8 mouse cellular contexts compared by ENCODE assay signal in genomic region chr11:95006038-95006437, GRCm38 (mm10). TPM values are rescaled to one million over a fixed set of nuclear protein-coding genes. Genes with fewer than 3 reads are reported as not detected.
A peak's percentile ranks its signal among the peaks of the same experiment; 100 is the strongest.
DNase-seq lines count a peak whose midpoint lies in the region; ATAC-seq lines count a peak whose summit lies in the region.

No protein-coding gene starts in this region.

- H3K4me1 ChIP-seq in neural tube, embryonic 11.5 days (ENCODE audit: control insufficient read depth, insufficient read depth, low read length): peaks cover 23% of the 10 kb centered on the region
- peaks cover 47% of the 10 kb centered on the region for H3K4me1 ChIP-seq in limb, embryonic 10.5 days
- peaks cover 42% of the 10 kb centered on the region for H3K4me1 ChIP-seq in neural tube, embryonic 15.5 days

- no peaks in the 10 kb centered on the region for H3K9me3 ChIP-seq in neural tube, embryonic 11.5 days (ENCODE audit: control insufficient read depth, low read length)
- no peaks in the 10 kb centered on the region for H3K9me3 ChIP-seq in limb, embryonic 10.5 days (replicated peaks)
- H3K9me3 ChIP-seq in neural tube, embryonic 15.5 days (replicated peaks): no peaks in the 10 kb centered on the region

- H3K27ac ChIP-seq in neural tube, embryonic 11.5 days (ENCODE audit: low read depth, low read length): peak overlapping the region; percentile 58; the same call in 1 of the 2 replicates
- H3K27ac ChIP-seq in limb, embryonic 10.5 days: peak overlapping the region; percentile 84
- peak overlapping the region; percentile 85 for H3K27ac ChIP-seq in neural tube, embryonic 15.5 days (replicated peaks)

- H3K4me2 ChIP-seq in neural tube, embryonic 11.5 days (ENCODE audit: low read depth): peak overlapping the region; percentile 78
- peak overlapping the region; percentile 80 for H3K4me2 ChIP-seq in neural tube, embryonic 15.5 days

- 43% methylated on average over 4 of the region's 4 CpGs for WGBS in neural tube, embryonic 11.5 days
- 46% methylated on average over 4 of the region's 4 CpGs for WGBS in limb, embryonic 10.5 days
- 43% methylated on average over 4 of the region's 4 CpGs for WGBS in neural tube, embryonic 15.5 days

- H3K4me3 ChIP-seq in neural tube, embryonic 11.5 days (ENCODE audit: low read depth, low read length): no peak overlapping the region; the same call in 1 of the 2 replicates
- peak overlapping the region; percentile 54 for H3K4me3 ChIP-seq in limb, embryonic 10.5 days
- peak overlapping the region; percentile 42 for H3K4me3 ChIP-seq in neural tube, embryonic 15.5 days (replicated peaks)

- peak overlapping the region; percentile 65 for H3K9ac ChIP-seq in neural tube, embryonic 11.5 days (ENCODE audit: low read length)
- peak overlapping the region; percentile 51; the same call in 1 of the 2 replicates for H3K9ac ChIP-seq in neural tube, embryonic 15.5 days (replicated peaks)

- intact Hi-C loops in gastrocnemius, postnatal 14 days (cut with DNase I; ENCODE audit: low total_unique reads): no loop called here
- intact Hi-C loops in left cerebral cortex, postnatal 4 days (cut with DNase I): no loop called here

- peaks cover 13% of the 10 kb centered on the region for H3K36me3 ChIP-seq in neural tube, embryonic 11.5 days (ENCODE audit: control insufficient read depth, insufficient read depth, low read length)
- peaks cover 49% of the 10 kb centered on the region for H3K36me3 ChIP-seq in limb, embryonic 10.5 days
- peaks cover 45% of the 10 kb centered on the region for H3K36me3 ChIP-seq in neural tube, embryonic 15.5 days

- ATAC-seq in neural tube, embryonic 11.5 days (ENCODE audit: insufficient read depth, low FRiP score, low TSS enrichment): no peak
- ATAC-seq in neural tube, embryonic 15.5 days (ENCODE audit: low FRiP score): no peak

- DNase-seq in gastrocnemius, postnatal 14 days: peak; percentile 7
- no peak for DNase-seq in gastrocnemius, postnatal 25 days
- no peak for DNase-seq in neural tube, embryonic 11.5 days (ENCODE audit: low spot score)
- DNase-seq in neural tube, embryonic 10.5 days (ENCODE audit: extremely low spot score, low spot score): no peak
- no peak for DNase-seq in limb, embryonic 10.5 days (ENCODE audit: low spot score)
- DNase-seq in spleen, postnatal 36 days (ENCODE audit: low spot score in 2 of 2): no peak
- no peak for DNase-seq in left cerebral cortex, postnatal 4 days

- H3K27me3 ChIP-seq in neural tube, embryonic 11.5 days (ENCODE audit: control insufficient read depth, insufficient read depth, low read length): no peaks in the 10 kb centered on the region
- no peaks in the 10 kb centered on the region for H3K27me3 ChIP-seq in limb, embryonic 10.5 days (ENCODE audit: low read depth, poor library complexity, severe bottlenecking)
- no peaks in the 10 kb centered on the region for H3K27me3 ChIP-seq in neural tube, embryonic 15.5 days (replicated peaks)

RNA-seq across cellular contexts. Expression of gene Samd14, which starts 3.6 kb away (rescaled TPM):
- total RNA-seq in gastrocnemius, postnatal 14 days (2021): 1 to 10 TPM; 1.7 to 2.2 TPM
- under 1 TPM; 0.61 to 0.80 TPM for total RNA-seq in gastrocnemius, postnatal 25 days (2021)
- 53.1 and 56.2 TPM in 2 replicates for polyA plus RNA-seq in neural tube, embryonic 11.5 days (2014; fragmentation: Nextera tagmentation; extraction: Ambion mirVana)
- polyA plus RNA-seq in limb, embryonic 10.5 days (2016; fragmentation: Nextera tagmentation; extraction: Ambion mirVana): 29.7 and 39.2 TPM in 2 replicates
- 139 and 167 TPM in 2 replicates for polyA plus RNA-seq in neural tube, embryonic 15.5 days (2015; fragmentation: Nextera tagmentation; extraction: Ambion mirVana)
- total RNA-seq in left cerebral cortex, postnatal 4 days (2021): 100 to 1,000 TPM; 173 to 176 TPM

RNA-seq across cellular contexts. Expression of gene Ppp1r9b, which starts 15.2 kb away (rescaled TPM):
- 10 to 100 TPM; 38.7 to 38.8 TPM for total RNA-seq in gastrocnemius, postnatal 14 days (2021)
- 10 to 100 TPM; 21.8 to 30.0 TPM for total RNA-seq in gastrocnemius, postnatal 25 days (2021)
- 15.3 and 17.0 TPM in 2 replicates for polyA plus RNA-seq in neural tube, embryonic 11.5 days (2014; fragmentation: Nextera tagmentation; extraction: Ambion mirVana)
- 9.9 and 10.8 TPM in 2 replicates for polyA plus RNA-seq in limb, embryonic 10.5 days (2016; fragmentation: Nextera tagmentation; extraction: Ambion mirVana)
- polyA plus RNA-seq in neural tube, embryonic 15.5 days (2015; fragmentation: Nextera tagmentation; extraction: Ambion mirVana): 18.8 TPM in 2 replicates
- 100 to 1,000 TPM; 273 to 276 TPM for total RNA-seq in left cerebral cortex, postnatal 4 days (2021)

RNA-seq across cellular contexts. Expression of gene Sgca, which starts 29.9 kb away (rescaled TPM):
- 100 to 1,000 TPM; 201 to 224 TPM for total RNA-seq in gastrocnemius, postnatal 14 days (2021)
- total RNA-seq in gastrocnemius, postnatal 25 days (2021): 100 to 1,000 TPM; 255 to 276 TPM
- polyA plus RNA-seq in neural tube, embryonic 11.5 days (2014; fragmentation: Nextera tagmentation; extraction: Ambion mirVana): 1.9 and 2.2 TPM in 2 replicates
- polyA plus RNA-seq in limb, embryonic 10.5 days (2016; fragmentation: Nextera tagmentation; extraction: Ambion mirVana): 0.23 TPM in 1 of 2 replicates, not detected in the other
- polyA plus RNA-seq in neural tube, embryonic 15.5 days (2015; fragmentation: Nextera tagmentation; extraction: Ambion mirVana): 0.77 and 1.4 TPM in 2 replicates
- total RNA-seq in left cerebral cortex, postnatal 4 days (2021): not detected

RNA-seq across cellular contexts. Expression of gene Pdk2, which starts 35.1 kb away (rescaled TPM):
- total RNA-seq in gastrocnemius, postnatal 14 days (2021): 100 to 1,000 TPM; 330 to 344 TPM
- total RNA-seq in gastrocnemius, postnatal 25 days (2021): 100 to 1,000 TPM; 351 to 396 TPM
- 16.2 and 17.9 TPM in 2 replicates for polyA plus RNA-seq in neural tube, embryonic 11.5 days (2014; fragmentation: Nextera tagmentation; extraction: Ambion mirVana)
- polyA plus RNA-seq in limb, embryonic 10.5 days (2016; fragmentation: Nextera tagmentation; extraction: Ambion mirVana): 9.8 and 21.2 TPM in 2 replicates
- polyA plus RNA-seq in neural tube, embryonic 15.5 days (2015; fragmentation: Nextera tagmentation; extraction: Ambion mirVana): 24.9 and 27.1 TPM in 2 replicates
- 10 to 100 TPM; 21.4 to 22.2 TPM for total RNA-seq in left cerebral cortex, postnatal 4 days (2021)

RNA-seq across cellular contexts. Expression of gene Hils1, which starts 38.6 kb away (rescaled TPM):
- not detected for total RNA-seq in gastrocnemius, postnatal 14 days (2021)
- total RNA-seq in gastrocnemius, postnatal 25 days (2021): not detected
- not detected in 2 replicates for polyA plus RNA-seq in neural tube, embryonic 11.5 days (2014; fragmentation: Nextera tagmentation; extraction: Ambion mirVana)
- not detected in 2 replicates for polyA plus RNA-seq in limb, embryonic 10.5 days (2016; fragmentation: Nextera tagmentation; extraction: Ambion mirVana)
- polyA plus RNA-seq in neural tube, embryonic 15.5 days (2015; fragmentation: Nextera tagmentation; extraction: Ambion mirVana): not detected in 2 replicates
- total RNA-seq in left cerebral cortex, postnatal 4 days (2021): under 1 TPM in 1 of 2 experiments, not detected in 1; 0.46 TPM

Comparison
In these comparisons a context has a peak if more than half of its experiments do, and no peak if none do; other contexts are left out.
1. RNA of gene Samd14, which starts 3.6 kb away (total RNA-seq): 173 to 176 TPM in left cerebral cortex, postnatal 4 days; 1.7 to 2.2 TPM in gastrocnemius, postnatal 14 days and 0.61 to 0.80 TPM in gastrocnemius, postnatal 25 days; every median in the first group is over 10 times any median in the second.
2. RNA of gene Ppp1r9b, which starts 15.2 kb away (total RNA-seq): 273 to 276 TPM in left cerebral cortex, postnatal 4 days; 38.7 to 38.8 TPM in gastrocnemius, postnatal 14 days and 21.8 to 30.0 TPM in gastrocnemius, postnatal 25 days; every median in the first group is over 4 times any median in the second.
3. RNA of gene Sgca, which starts 29.9 kb away (total RNA-seq): 255 to 276 TPM in gastrocnemius, postnatal 25 days and 201 to 224 TPM in gastrocnemius, postnatal 14 days; not detected in left cerebral cortex, postnatal 4 days; every median in the first group is over 100 times any median in the second.
4. Peak in every context shown above with its lines, with median percentiles within 50 percentile points of each other: H3K27ac ChIP-seq.